Mouse (Mus musculus) erythroid progenitor cell, adult 5-6 weeks (primary cell): Measurements from ENCODE around the gene Arhgap33. TPM values are rescaled to one million over a fixed set of nuclear protein-coding genes. Genes with fewer than 3 reads are reported as not detected.

Experiments used
- ATAC-seq: replicated peaks from 2 replicates; pipeline ENCODE4 v1.8.0; 2016; ENCODE audit warnings: moderate number of reproducible peaks, mild to moderate bottlenecking, moderate TSS enrichment, inconsistent platforms; ENCODE audit not compliant: poor library complexity, low FRiP score, severe bottlenecking
- total RNA-seq, 2 experiments: library from RNA; stranded (forward) in 1 of 2; stranded (reverse) in 1 of 2; fragments of 150-400 nt in 1 of 2; fragments of 186-747, 209-891 nt in 1 of 2; gene quantifications; 2 replicates each; pipeline versions ENCODE4 v1.2.3 to v1.2.4; 2015 to 2017; ENCODE audit warnings: low replicate concordance in 2 of 2

The Arhgap33 gene
- total RNA-seq (2015; ENCODE audit: low replicate concordance) (73.5 and 85.9 TPM in 2 replicates), total RNA-seq (2017; ENCODE audit: low replicate concordance) (43.0 and 77.7 TPM in 2 replicates)

- peak; percentile 88 for ATAC-seq
These were observed at the start of gene Arhgap33 for GRCm38 (mm10) chr7:30534633-30535577. TSS of gene Arhgap33 (minus strand) at chr7:30535060.

GRCm38 (mm10) chr7:30584339-30584738 lies 49.5 kb upstream of the Arhgap33 start:
- no peak for ATAC-seq

- ATAC-seq, result no peak
These were observed 46.7 kb upstream of the Arhgap33 start for GRCm38 (mm10) chr7:30581547-30581946.

GRCm38 (mm10) chr7:30579950-30580349 lies 45.1 kb upstream of the Arhgap33 start:
- no peak for ATAC-seq

GRCm38 (mm10) chr7:30572969-30573368 lies 38.1 kb upstream of the Arhgap33 start:
- ATAC-seq, result peak; percentile 90

GRCm38 (mm10) chr7:30572389-30572788 lies 37.5 kb upstream of the Arhgap33 start:
- ATAC-seq, result peak; percentile 54

- ATAC-seq, result no peak
These were observed 32.7 kb upstream of the Arhgap33 start for GRCm38 (mm10) chr7:30567555-30567954.

- no peak for ATAC-seq
These were observed 31.2 kb upstream of the Arhgap33 start for GRCm38 (mm10) chr7:30566033-30566432.

GRCm38 (mm10) chr7:30564970-30565571 lies 30.2 kb upstream of the Arhgap33 start, which contains the start of gene Igflr1:
TSS of gene Igflr1 (plus strand) at chr7:30565427.
- no peak for ATAC-seq

- ATAC-seq, result no peak
These were observed 29.0 kb upstream of the Arhgap33 start for GRCm38 (mm10) chr7:30563906-30564280.

- ATAC-seq, result peak; percentile 73
These were observed 28.5 kb upstream of the Arhgap33 start, which contains the start of the genes U2af1l4, Gm49396 and Psenen for GRCm38 (mm10) chr7:30563117-30563905. TSS of gene U2af1l4 (plus strand) at chr7:30563301. TSS of gene Gm49396 (plus strand) at chr7:30563344. TSS of gene Psenen (minus strand) at chr7:30563627.

- ATAC-seq, result peak; percentile 10
These were observed 27.8 kb upstream of the Arhgap33 start for GRCm38 (mm10) chr7:30562526-30563116.

GRCm38 (mm10) chr7:30560296-30560695 lies 25.4 kb upstream of the Arhgap33 start:
- ATAC-seq, result no peak

- ATAC-seq, result peak; percentile 73
These were observed 24.6 kb upstream of the Arhgap33 start, which contains the start of gene Lin37 for GRCm38 (mm10) chr7:30559443-30559954. TSS of gene Lin37 (minus strand) at chr7:30559838.

- ATAC-seq, result peak; percentile 57
These were observed 24.0 kb upstream of the Arhgap33 start for GRCm38 (mm10) chr7:30558656-30559442.

GRCm38 (mm10) chr7:30557901-30558514 lies 23.1 kb upstream of the Arhgap33 start:
- no peak for ATAC-seq

- ATAC-seq, result no peak
These were observed 22.2 kb upstream of the Arhgap33 start for GRCm38 (mm10) chr7:30556894-30557536.
